Mouse (Mus musculus): Measurements from ENCODE around the gene Gucy2e. TPM values are rescaled to one million over a fixed set of nuclear protein-coding genes. Genes with fewer than 3 reads are reported as not detected.

The Gucy2e gene
- 0.05 and 0.10 TPM in 2 replicates for polyA plus RNA-seq (2015; fragmentation: Nextera tagmentation; extraction: Ambion mirVana)

GRCm38 (mm10) chr11:69236926-69237260 lies at the start of gene Gucy2e:
Gucy2e (minus strand) TSS chr11:69237036.
- 21% methylated on average over 13 of the region's 13 CpGs for WGBS
- Histone ChIP-seq H3K9ac (ENCODE audit: low read length) (peak within 1 kb of the TSS; percentile 58), H3K36me3 (ENCODE audit: control insufficient read depth, insufficient read depth) (no peaks in the 10 kb centered on the region), H3K4me1 (ENCODE audit: control insufficient read depth, insufficient read depth, low read length) (peaks cover 7% of the 10 kb centered on the region), H3K27ac (ENCODE audit: low read length) (no peak within 1 kb of the TSS), H3K4me3 (ENCODE audit: low read length) (peak within 1 kb of the TSS; percentile 42), H3K9me3 (replicated peaks; ENCODE audit: control insufficient read depth, low read length) (no peaks in the 10 kb centered on the region), H3K27me3 (ENCODE audit: control insufficient read depth, insufficient read depth, low read length) (peaks cover 23% of the 10 kb centered on the region), H3K4me2 (ENCODE audit: low read depth, low read length) (peak within 1 kb of the TSS; percentile 76)
- ATAC-seq (replicated peaks; ENCODE audit: extremely low read depth, insufficient read depth, low FRiP score), result no peak

- ATAC-seq (replicated peaks; ENCODE audit: extremely low read depth, insufficient read depth, low FRiP score), result no peak
- no peak overlapping the region for H3K4me2 ChIP-seq (ENCODE audit: low read depth, low read length)
- no peak overlapping the region for H3K9ac ChIP-seq (ENCODE audit: low read length)
- WGBS, result 68% methylated on average over 5 of the region's 5 CpGs
- H3K9me3 ChIP-seq (replicated peaks; ENCODE audit: control insufficient read depth, low read length), result no peaks in the 10 kb centered on the region
- H3K4me3 ChIP-seq (ENCODE audit: low read length), result no peak overlapping the region
- no peaks in the 10 kb centered on the region for H3K27me3 ChIP-seq (ENCODE audit: control insufficient read depth, insufficient read depth, low read length)
- no peak overlapping the region for H3K27ac ChIP-seq (ENCODE audit: low read length)
- H3K36me3 ChIP-seq (ENCODE audit: control insufficient read depth, insufficient read depth), result no peaks in the 10 kb centered on the region
- H3K4me1 ChIP-seq (ENCODE audit: control insufficient read depth, insufficient read depth, low read length), result peaks cover 4% of the 10 kb centered on the region; the same call in 1 of the 2 replicates
Measured at GRCm38 (mm10) chr11:69277267-69277666, 40.4 kb upstream of the Gucy2e start.

GRCm38 (mm10) chr11:69276081-69276480 lies 39.2 kb upstream of the Gucy2e start:
- Histone ChIP-seq H3K9ac (ENCODE audit: low read length) (no peak overlapping the region), H3K36me3 (ENCODE audit: control insufficient read depth, insufficient read depth) (no peaks in the 10 kb centered on the region), H3K27ac (ENCODE audit: low read length) (no peak overlapping the region), H3K27me3 (ENCODE audit: control insufficient read depth, insufficient read depth, low read length) (no peaks in the 10 kb centered on the region), H3K4me1 (ENCODE audit: control insufficient read depth, insufficient read depth, low read length) (peaks cover 4% of the 10 kb centered on the region; the same call in 1 of the 2 replicates), H3K9me3 (replicated peaks; ENCODE audit: control insufficient read depth, low read length) (no peaks in the 10 kb centered on the region), H3K4me2 (ENCODE audit: low read depth, low read length) (no peak overlapping the region), H3K4me3 (ENCODE audit: low read length) (no peak overlapping the region)
- 26% methylated on average over 2 of the region's 2 CpGs for WGBS
- ATAC-seq (replicated peaks; ENCODE audit: extremely low read depth, insufficient read depth, low FRiP score), result no peak

- Histone ChIP-seq H3K27me3 (ENCODE audit: control insufficient read depth, insufficient read depth, low read length) (0 out of 2 replicates have a peak, but pooled peaks cover under 1% of the 10 kb centered on the region), H3K9me3 (replicated peaks; ENCODE audit: control insufficient read depth, low read length) (no peaks in the 10 kb centered on the region), H3K9ac (ENCODE audit: low read length) (no peak overlapping the region), H3K4me3 (ENCODE audit: low read length) (no peak overlapping the region), H3K4me1 (ENCODE audit: control insufficient read depth, insufficient read depth, low read length) (peaks cover 4% of the 10 kb centered on the region; the same call in 1 of the 2 replicates), H3K36me3 (ENCODE audit: control insufficient read depth, insufficient read depth) (no peaks in the 10 kb centered on the region), H3K27ac (ENCODE audit: low read length) (no peak overlapping the region), H3K4me2 (ENCODE audit: low read depth, low read length) (no peak overlapping the region)
- ATAC-seq (replicated peaks; ENCODE audit: extremely low read depth, insufficient read depth, low FRiP score), result no peak
- 80% methylated on average over 6 of the region's 6 CpGs for WGBS
Measured at GRCm38 (mm10) chr11:69275650-69276049, 38.8 kb upstream of the Gucy2e start.

- H3K27ac ChIP-seq (ENCODE audit: low read length), result no peak overlapping the region
- no peak overlapping the region for H3K9ac ChIP-seq (ENCODE audit: low read length)
- peaks cover 4% of the 10 kb centered on the region; the same call in 1 of the 2 replicates for H3K4me1 ChIP-seq (ENCODE audit: control insufficient read depth, insufficient read depth, low read length)
- H3K9me3 ChIP-seq (replicated peaks; ENCODE audit: control insufficient read depth, low read length), result no peaks in the 10 kb centered on the region
- ATAC-seq (replicated peaks; ENCODE audit: extremely low read depth, insufficient read depth, low FRiP score), result no peak
- 38% methylated on average over 16 of the region's 16 CpGs for WGBS
- H3K36me3 ChIP-seq (ENCODE audit: control insufficient read depth, insufficient read depth), result no peaks in the 10 kb centered on the region
- H3K4me3 ChIP-seq (ENCODE audit: low read length), result no peak overlapping the region
- H3K27me3 ChIP-seq (ENCODE audit: control insufficient read depth, insufficient read depth, low read length), result 0 out of 2 replicates have a peak, but pooled peaks cover 2% of the 10 kb centered on the region
- H3K4me2 ChIP-seq (ENCODE audit: low read depth, low read length), result no peak overlapping the region
Measured at GRCm38 (mm10) chr11:69272122-69272740, 35.4 kb upstream of the Gucy2e start.

GRCm38 (mm10) chr11:69269575-69269974 lies 32.7 kb upstream of the Gucy2e start:
- peaks cover 14% of the 10 kb centered on the region for H3K4me1 ChIP-seq (ENCODE audit: control insufficient read depth, insufficient read depth, low read length)
- H3K36me3 ChIP-seq (ENCODE audit: control insufficient read depth, insufficient read depth), result no peaks in the 10 kb centered on the region
- WGBS, result 16% methylated on average over 13 of the region's 13 CpGs
- no peaks in the 10 kb centered on the region for H3K9me3 ChIP-seq (replicated peaks; ENCODE audit: control insufficient read depth, low read length)
- 0 out of 2 replicates have a peak, but pooled peaks cover 2% of the 10 kb centered on the region for H3K27me3 ChIP-seq (ENCODE audit: control insufficient read depth, insufficient read depth, low read length)
- H3K9ac ChIP-seq (ENCODE audit: low read length), result no peak overlapping the region
- H3K4me3 ChIP-seq (ENCODE audit: low read length), result no peak overlapping the region
- no peak for ATAC-seq (replicated peaks; ENCODE audit: extremely low read depth, insufficient read depth, low FRiP score)
- no peak overlapping the region for H3K4me2 ChIP-seq (ENCODE audit: low read depth, low read length)
- no peak overlapping the region for H3K27ac ChIP-seq (ENCODE audit: low read length)

GRCm38 (mm10) chr11:69268100-69268499 lies 31.3 kb upstream of the Gucy2e start:
- Histone ChIP-seq H3K4me1 (ENCODE audit: control insufficient read depth, insufficient read depth, low read length) (peaks cover 14% of the 10 kb centered on the region), H3K4me2 (ENCODE audit: low read depth, low read length) (no peak overlapping the region), H3K27me3 (ENCODE audit: control insufficient read depth, insufficient read depth, low read length) (0 out of 2 replicates have a peak, but pooled peaks cover 2% of the 10 kb centered on the region), H3K27ac (ENCODE audit: low read length) (no peak overlapping the region), H3K9ac (ENCODE audit: low read length) (no peak overlapping the region), H3K36me3 (ENCODE audit: control insufficient read depth, insufficient read depth) (no peaks in the 10 kb centered on the region), H3K4me3 (ENCODE audit: low read length) (no peak overlapping the region), H3K9me3 (replicated peaks; ENCODE audit: control insufficient read depth, low read length) (no peaks in the 10 kb centered on the region)
- WGBS, result 85% methylated on average over 13 of the region's 13 CpGs
- ATAC-seq (replicated peaks; ENCODE audit: extremely low read depth, insufficient read depth, low FRiP score), result no peak

GRCm38 (mm10) chr11:69267341-69267740 lies 30.5 kb upstream of the Gucy2e start:
- no peak overlapping the region for H3K27ac ChIP-seq (ENCODE audit: low read length)
- no peak overlapping the region for H3K4me3 ChIP-seq (ENCODE audit: low read length)
- H3K36me3 ChIP-seq (ENCODE audit: control insufficient read depth, insufficient read depth), result no peaks in the 10 kb centered on the region
- no peak overlapping the region for H3K4me2 ChIP-seq (ENCODE audit: low read depth, low read length)
- WGBS, result 26% methylated on average over 7 of the region's 7 CpGs
- H3K27me3 ChIP-seq (ENCODE audit: control insufficient read depth, insufficient read depth, low read length), result 0 out of 2 replicates have a peak, but pooled peaks cover 2% of the 10 kb centered on the region
- no peak overlapping the region for H3K9ac ChIP-seq (ENCODE audit: low read length)
- ATAC-seq (replicated peaks; ENCODE audit: extremely low read depth, insufficient read depth, low FRiP score), result no peak
- peaks cover 14% of the 10 kb centered on the region for H3K4me1 ChIP-seq (ENCODE audit: control insufficient read depth, insufficient read depth, low read length)
- H3K9me3 ChIP-seq (replicated peaks; ENCODE audit: control insufficient read depth, low read length), result no peaks in the 10 kb centered on the region

GRCm38 (mm10) chr11:69266253-69266652 lies 29.4 kb upstream of the Gucy2e start:
- Histone ChIP-seq H3K36me3 (ENCODE audit: control insufficient read depth, insufficient read depth) (no peaks in the 10 kb centered on the region), H3K4me1 (ENCODE audit: control insufficient read depth, insufficient read depth, low read length) (peaks cover 14% of the 10 kb centered on the region), H3K27ac (ENCODE audit: low read length) (peak overlapping the region; percentile 80), H3K9ac (ENCODE audit: low read length) (peak overlapping the region; percentile 47; the same call in 1 of the 2 replicates), H3K27me3 (ENCODE audit: control insufficient read depth, insufficient read depth, low read length) (0 out of 2 replicates have a peak, but pooled peaks cover 2% of the 10 kb centered on the region), H3K9me3 (replicated peaks; ENCODE audit: control insufficient read depth, low read length) (no peaks in the 10 kb centered on the region), H3K4me3 (ENCODE audit: low read length) (peak overlapping the region; percentile 43), H3K4me2 (ENCODE audit: low read depth, low read length) (peak overlapping the region; percentile 65)
- ATAC-seq (replicated peaks; ENCODE audit: extremely low read depth, insufficient read depth, low FRiP score), result peak; percentile 82
- 11% methylated on average over 10 of the region's 10 CpGs for WGBS

All from heart, embryonic 16.5 days (tissue).